Mouse (Mus musculus): Measurements from ENCODE around the gene Heg1. TPM values are rescaled to one million over a fixed set of nuclear protein-coding genes. Genes with fewer than 3 reads are reported as not detected.

Gene Heg1
- polyA plus RNA-seq (2016; fragmentation: Nextera tagmentation; extraction: Ambion mirVana) = 19.9 TPM in 2 replicates

DNA sequence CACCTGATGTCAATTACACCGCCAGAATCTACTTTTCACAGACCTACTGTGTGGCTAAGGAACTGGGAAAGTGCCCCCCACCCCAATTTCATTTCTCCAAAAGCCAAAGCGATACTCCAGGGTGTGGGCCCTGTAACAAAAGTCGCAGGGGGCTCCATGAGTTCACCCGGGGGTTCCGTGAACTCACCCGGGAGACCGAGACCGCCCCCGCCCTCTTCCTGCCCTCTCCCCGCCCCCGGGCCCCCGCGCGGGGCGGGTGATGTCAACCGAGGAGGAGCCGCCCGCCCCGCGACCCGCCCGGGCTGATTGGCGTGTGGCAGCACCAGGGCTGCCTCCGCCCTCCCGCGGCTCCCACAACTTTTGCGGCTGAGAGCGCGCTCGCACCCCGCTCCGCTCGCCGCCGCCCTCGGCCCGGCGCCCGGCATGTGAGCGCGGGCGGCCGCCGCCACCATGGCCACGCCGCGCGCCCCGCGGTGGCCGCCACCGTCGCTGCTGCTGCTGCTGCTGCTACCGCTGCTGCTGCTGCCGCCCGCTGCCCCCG is at the start of gene Heg1:
Heg1 (plus strand) TSS at position 209 of the 541 bp plus-strand sequence.
- Histone ChIP-seq H3K27ac (peak within 1 kb of the TSS; percentile 42; the same call in 1 of the 2 replicates), H3K9me3 (no peaks in the 10 kb centered on the region), H3K4me1 (peaks cover 36% of the 10 kb centered on the region)

DNA sequence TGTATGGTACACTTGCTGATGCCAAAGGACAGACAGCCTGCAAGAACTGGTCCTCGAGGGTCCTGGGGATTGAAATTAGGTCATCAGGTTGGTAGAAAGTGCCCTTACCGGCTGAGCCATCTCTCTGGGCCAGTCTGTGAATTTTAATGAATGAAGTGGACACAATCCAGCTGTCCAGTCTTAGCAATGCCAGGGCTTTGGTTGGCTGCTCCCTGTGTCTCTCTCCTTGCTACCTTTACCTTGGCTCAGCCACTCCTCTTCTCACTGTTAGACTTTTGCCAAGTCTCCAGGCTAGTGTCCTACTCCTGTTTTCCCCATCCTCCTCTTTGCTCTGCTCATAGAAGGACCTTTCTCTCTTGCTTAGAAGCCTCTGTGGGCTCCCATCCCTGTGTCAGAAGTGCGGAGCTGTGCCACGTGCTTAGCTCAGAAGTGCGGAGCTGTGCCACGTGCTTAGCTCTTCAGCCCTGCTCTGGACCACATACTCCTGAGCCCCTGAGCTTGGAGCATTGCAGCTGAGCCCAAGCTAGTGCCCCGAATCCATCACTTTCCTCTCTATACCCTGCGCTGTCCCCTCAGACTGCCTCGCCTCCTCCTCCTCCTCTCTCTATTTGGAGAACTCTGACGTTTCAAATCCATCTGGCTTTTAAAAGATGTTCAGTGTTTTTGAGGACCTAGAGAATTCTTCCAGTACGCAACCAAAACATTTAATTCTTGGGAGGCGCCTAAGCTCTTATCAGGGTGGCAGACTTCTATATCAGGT is 48.2 kb upstream of the Heg1 start:
- Histone ChIP-seq H3K27me3 (replicated peaks) (no peaks in the 10 kb centered on the region), H3K4me1 (no peaks in the 10 kb centered on the region), H3K4me2 (replicated peaks) (no peak overlapping the region), H3K36me3 (no peaks in the 10 kb centered on the region), H3K4me3 (no peak overlapping the region), H3K9me3 (no peaks in the 10 kb centered on the region), H3K9ac (no peak overlapping the region), H3K27ac (no peak overlapping the region)
- ATAC-seq (ENCODE audit: low FRiP score, low read depth) = no peak
- 85% methylated on average over 12 of the region's 12 CpGs for WGBS

More for the DNA sequence above, at the start of gene Heg1:
- ATAC-seq (ENCODE audit: low FRiP score, low read depth) = peak; percentile 81
- peak within 1 kb of the TSS; percentile 83 for H3K4me3 ChIP-seq
- peak within 1 kb of the TSS; percentile 94 for H3K9ac ChIP-seq
- no peaks in the 10 kb centered on the region for H3K36me3 ChIP-seq
- no peaks in the 10 kb centered on the region for H3K27me3 ChIP-seq (replicated peaks)
- peak within 1 kb of the TSS; percentile 91 for H3K4me2 ChIP-seq (replicated peaks)
- under 1% methylated on average over 55 of the region's 57 CpGs for WGBS

DNA sequence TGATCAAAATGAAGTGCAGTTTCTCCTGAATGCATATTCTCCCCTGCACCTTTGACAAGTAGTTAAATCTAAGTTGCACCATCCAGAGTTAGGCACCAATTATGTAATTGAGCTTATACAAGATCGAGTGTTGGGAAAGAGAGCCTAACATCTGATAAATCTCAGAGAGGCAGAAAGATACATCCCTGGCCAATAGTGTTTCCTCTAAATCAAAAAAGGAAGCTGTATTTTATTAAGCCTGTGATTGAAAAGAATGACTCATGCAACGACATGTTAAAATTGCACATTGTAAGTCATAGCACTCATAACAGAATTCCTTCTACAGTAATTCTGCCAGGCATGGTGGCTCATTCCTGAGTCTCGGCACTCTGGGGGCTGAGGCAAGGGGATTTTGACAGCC is 42.4 kb upstream of the Heg1 start:
- no peak for ATAC-seq (ENCODE audit: low FRiP score, low read depth)
- Histone ChIP-seq H3K9ac (no peak overlapping the region), H3K4me3 (no peak overlapping the region), H3K4me2 (replicated peaks) (no peak overlapping the region), H3K27ac (no peak overlapping the region), H3K36me3 (no peaks in the 10 kb centered on the region), H3K27me3 (replicated peaks) (no peaks in the 10 kb centered on the region), H3K9me3 (0 out of 2 replicates have a peak, but pooled peaks cover under 1% of the 10 kb centered on the region), H3K4me1 (no peaks in the 10 kb centered on the region)
- 83% methylated on average over 3 of the region's 3 CpGs for WGBS

DNA sequence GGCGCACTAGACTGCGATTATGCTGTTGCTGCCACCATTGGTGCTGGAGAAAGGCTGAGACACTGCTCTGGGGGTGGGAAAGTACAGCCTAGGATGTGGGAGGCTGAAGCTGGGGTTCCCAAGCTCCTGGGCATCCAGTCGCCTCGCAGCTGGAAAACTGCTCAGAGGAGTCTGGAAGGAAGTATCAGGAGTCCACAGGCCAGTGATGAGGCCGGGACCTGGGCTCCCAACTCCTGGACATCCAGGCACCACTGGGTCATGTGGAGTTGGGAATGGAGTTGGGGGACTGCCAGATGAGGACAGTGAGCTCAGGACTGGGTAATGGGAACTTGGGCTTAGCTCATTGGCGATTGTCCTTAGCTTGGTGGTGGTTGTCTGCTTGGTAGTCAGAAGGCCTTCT is 31.1 kb upstream of the Heg1 start:
- H3K4me3 ChIP-seq = no peak overlapping the region
- H3K9ac ChIP-seq = no peak overlapping the region
- H3K4me2 ChIP-seq (replicated peaks) = no peak overlapping the region
- H3K9me3 ChIP-seq = peaks cover 17% of the 10 kb centered on the region; the same call in 1 of the 2 replicates
- no peak overlapping the region for H3K27ac ChIP-seq
- ATAC-seq (ENCODE audit: low FRiP score, low read depth) = no peak
- no peaks in the 10 kb centered on the region for H3K36me3 ChIP-seq
- H3K4me1 ChIP-seq = no peaks in the 10 kb centered on the region
- H3K27me3 ChIP-seq (replicated peaks) = no peaks in the 10 kb centered on the region
- 90% methylated on average over 6 of the region's 6 CpGs for WGBS

DNA sequence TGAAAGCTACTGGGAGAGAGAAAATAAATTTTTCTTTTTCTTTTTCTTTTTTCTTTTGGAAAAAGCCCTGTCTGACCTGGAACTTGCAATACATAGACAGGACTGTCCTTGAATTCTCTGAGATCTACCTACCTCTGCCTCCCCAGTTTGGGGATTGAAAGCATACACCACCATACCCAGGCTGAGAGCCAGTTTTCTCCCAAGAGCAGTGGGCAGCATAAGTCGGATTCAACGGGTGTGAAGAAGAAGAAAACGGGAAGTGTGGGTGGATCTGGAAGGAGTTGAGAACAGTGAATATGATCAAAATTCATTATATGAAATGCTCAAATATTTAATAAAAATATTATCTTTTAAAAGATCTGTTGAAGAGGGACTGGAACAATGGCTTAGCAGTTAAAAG is 28.7 kb upstream of the Heg1 start:
- WGBS = 95% methylated on average over 3 of the region's 3 CpGs
- Histone ChIP-seq H3K27me3 (replicated peaks) (no peaks in the 10 kb centered on the region), H3K4me2 (replicated peaks) (no peak overlapping the region), H3K4me3 (no peak overlapping the region), H3K9me3 (peaks cover 5% of the 10 kb centered on the region; the same call in 1 of the 2 replicates), H3K9ac (no peak overlapping the region), H3K4me1 (no peaks in the 10 kb centered on the region), H3K36me3 (no peaks in the 10 kb centered on the region), H3K27ac (no peak overlapping the region)
- no peak for ATAC-seq (ENCODE audit: low FRiP score, low read depth)

DNA sequence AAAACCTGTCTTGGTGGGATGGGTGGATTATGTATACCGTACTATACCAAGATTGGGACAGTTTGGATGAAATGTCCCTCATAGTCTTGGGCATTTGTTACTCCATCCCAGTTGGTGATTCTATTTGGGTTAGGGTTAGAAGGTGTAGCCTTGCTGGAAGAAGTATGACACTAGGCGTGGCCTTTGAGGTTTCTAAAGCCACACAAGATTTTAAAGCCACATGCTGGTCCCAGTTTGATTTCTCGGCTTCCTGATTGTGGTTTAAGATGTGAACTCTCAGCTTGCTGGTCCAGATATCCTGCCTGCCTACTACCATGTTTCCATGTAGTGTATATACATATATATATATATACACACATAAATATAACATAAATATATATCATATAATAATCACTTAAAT is 27.0 kb upstream of the Heg1 start:
- 0 out of 2 replicates have a peak, but pooled peaks cover 4% of the 10 kb centered on the region for H3K9me3 ChIP-seq
- no peaks in the 10 kb centered on the region for H3K4me1 ChIP-seq
- H3K36me3 ChIP-seq = no peaks in the 10 kb centered on the region
- no peaks in the 10 kb centered on the region for H3K27me3 ChIP-seq (replicated peaks)
- ATAC-seq (ENCODE audit: low FRiP score, low read depth) = no peak
- no peak overlapping the region for H3K4me2 ChIP-seq (replicated peaks)
- no peak overlapping the region for H3K9ac ChIP-seq
- WGBS = 97% methylated on average over 3 of the region's 3 CpGs
- H3K27ac ChIP-seq = no peak overlapping the region
- no peak overlapping the region for H3K4me3 ChIP-seq

DNA sequence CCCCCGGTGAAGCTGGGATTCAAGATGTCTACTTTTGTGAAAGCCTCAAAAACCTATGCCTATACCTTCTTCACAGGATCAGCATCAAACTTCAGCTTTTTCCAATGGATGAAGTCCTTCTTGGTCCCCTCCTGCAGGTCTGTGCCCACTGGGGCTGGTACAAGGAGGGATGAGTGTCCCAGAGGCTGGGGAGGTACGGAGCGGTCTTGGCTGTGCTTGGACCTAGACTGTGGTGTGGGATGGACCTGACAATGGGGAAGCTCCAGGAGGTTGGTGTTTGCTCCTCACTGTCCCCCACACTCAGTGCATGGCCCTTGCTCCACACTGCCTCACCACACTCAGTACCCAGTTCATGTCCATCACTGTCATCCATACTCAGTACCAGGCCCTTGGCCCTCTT is 26.0 kb upstream of the Heg1 start:
- ATAC-seq (ENCODE audit: low FRiP score, low read depth) = no peak
- 97% methylated on average over 3 of the region's 3 CpGs for WGBS
- Histone ChIP-seq H3K27me3 (replicated peaks) (no peaks in the 10 kb centered on the region), H3K4me3 (no peak overlapping the region), H3K4me2 (replicated peaks) (no peak overlapping the region), H3K27ac (no peak overlapping the region), H3K9ac (no peak overlapping the region), H3K36me3 (no peaks in the 10 kb centered on the region), H3K4me1 (no peaks in the 10 kb centered on the region), H3K9me3 (0 out of 2 replicates have a peak, but pooled peaks cover 4% of the 10 kb centered on the region)

DNA sequence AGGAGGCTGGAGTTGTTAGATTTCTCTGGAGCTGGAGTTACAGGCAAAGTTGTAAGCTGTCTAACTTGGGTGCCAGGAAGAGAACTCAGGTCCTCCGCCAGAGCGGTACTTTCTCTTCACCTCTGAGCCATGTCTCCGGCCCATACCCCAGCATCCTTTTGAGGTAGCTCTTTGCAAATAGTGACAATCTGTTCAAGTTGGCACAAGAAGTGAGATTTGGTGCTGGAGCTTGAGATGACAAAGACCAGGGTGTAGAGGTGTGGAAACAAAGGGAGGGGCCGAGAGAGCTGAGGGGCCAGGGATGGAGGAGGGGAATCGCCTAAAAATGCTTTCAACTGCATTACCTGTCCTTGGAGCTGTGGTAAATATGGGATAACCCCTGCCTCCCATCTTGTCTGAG is 24.6 kb upstream of the Heg1 start:
- WGBS = 88% methylated on average over 5 of the region's 5 CpGs
- Histone ChIP-seq H3K4me1 (no peaks in the 10 kb centered on the region), H3K36me3 (no peaks in the 10 kb centered on the region), H3K9ac (no peak overlapping the region), H3K4me3 (no peak overlapping the region), H3K9me3 (0 out of 2 replicates have a peak, but pooled peaks cover 4% of the 10 kb centered on the region), H3K27me3 (replicated peaks) (no peaks in the 10 kb centered on the region), H3K27ac (no peak overlapping the region), H3K4me2 (replicated peaks) (no peak overlapping the region)
- no peak for ATAC-seq (ENCODE audit: low FRiP score, low read depth)

DNA sequence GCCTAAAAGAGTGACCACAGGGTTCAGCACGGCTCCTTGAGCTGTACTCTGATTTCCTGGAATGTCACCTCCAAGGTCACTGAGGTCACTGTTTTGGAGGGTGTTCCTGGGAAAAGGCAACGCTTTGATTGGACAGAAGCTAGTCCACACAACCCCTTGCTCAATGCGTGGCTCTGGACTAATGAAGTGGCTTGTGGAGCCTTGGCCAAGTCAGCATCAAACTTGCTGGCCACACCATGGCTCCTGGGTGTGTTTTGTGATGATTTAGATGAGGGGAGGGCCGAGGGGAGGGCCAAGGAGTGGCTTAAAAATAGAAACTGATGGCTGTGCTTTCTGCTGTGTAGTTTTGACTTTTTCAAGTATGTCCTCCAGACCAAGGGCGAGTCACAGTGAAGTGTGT is 24.0 kb upstream of the Heg1 start:
- no peak for ATAC-seq (ENCODE audit: low FRiP score, low read depth)
- H3K27ac ChIP-seq = no peak overlapping the region
- no peaks in the 10 kb centered on the region for H3K4me1 ChIP-seq
- H3K9me3 ChIP-seq = no peaks in the 10 kb centered on the region
- H3K4me2 ChIP-seq (replicated peaks) = no peak overlapping the region
- H3K9ac ChIP-seq = no peak overlapping the region
- no peaks in the 10 kb centered on the region for H3K27me3 ChIP-seq (replicated peaks)
- no peak overlapping the region for H3K4me3 ChIP-seq
- WGBS = 75% methylated on average over 5 of the region's 5 CpGs
- H3K36me3 ChIP-seq = no peaks in the 10 kb centered on the region

DNA sequence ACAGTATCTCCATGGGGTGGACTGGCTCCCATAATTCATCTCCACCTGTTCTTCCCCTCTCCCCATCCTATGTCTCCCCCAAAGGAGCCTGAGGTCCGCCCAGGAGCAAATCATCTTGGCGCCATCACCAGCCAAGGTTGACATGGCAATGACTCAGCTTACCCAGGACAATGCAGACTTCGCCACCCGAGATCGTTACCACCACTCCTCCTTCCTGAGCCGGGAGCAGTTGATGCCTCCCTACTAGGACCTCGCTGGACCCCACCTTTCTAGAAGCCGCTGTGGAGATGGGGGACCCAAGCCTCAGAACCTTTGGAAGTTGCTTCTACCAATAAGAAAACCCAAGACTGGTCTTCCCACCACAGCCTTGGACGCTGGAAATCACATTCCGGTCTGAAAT is 21.3 kb upstream of the Heg1 start:
- Histone ChIP-seq H3K4me1 (no peaks in the 10 kb centered on the region), H3K4me3 (no peak overlapping the region), H3K9me3 (no peaks in the 10 kb centered on the region), H3K9ac (no peak overlapping the region), H3K27ac (no peak overlapping the region), H3K36me3 (no peaks in the 10 kb centered on the region), H3K4me2 (replicated peaks) (no peak overlapping the region), H3K27me3 (replicated peaks) (no peaks in the 10 kb centered on the region)
- ATAC-seq (ENCODE audit: low FRiP score, low read depth) = no peak
- 96% methylated on average over 10 of the region's 10 CpGs for WGBS

DNA sequence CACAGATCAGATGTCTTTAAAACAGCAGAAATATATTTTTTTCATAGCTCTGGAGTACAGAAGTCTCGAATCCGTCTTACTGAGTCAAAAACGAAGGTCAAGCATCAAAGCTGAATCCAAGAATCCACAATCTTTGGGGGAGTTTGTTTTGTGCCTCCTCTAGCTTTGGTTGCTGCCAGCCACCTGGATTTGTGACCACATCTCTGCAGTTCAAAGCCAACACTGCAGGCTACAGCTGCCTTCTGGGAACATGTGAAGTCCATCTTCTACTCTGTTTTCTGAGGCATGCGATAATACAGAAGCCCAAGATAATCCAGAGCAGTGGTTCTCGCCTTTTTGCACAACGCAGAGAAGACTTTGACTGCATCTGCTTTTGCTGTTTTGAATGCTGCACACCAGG is 17.9 kb upstream of the Heg1 start:
- no peaks in the 10 kb centered on the region for H3K36me3 ChIP-seq
- H3K4me1 ChIP-seq = no peaks in the 10 kb centered on the region
- WGBS = 92% methylated on average over 6 of the region's 6 CpGs
- no peaks in the 10 kb centered on the region for H3K9me3 ChIP-seq
- ATAC-seq (ENCODE audit: low FRiP score, low read depth) = no peak
- H3K27ac ChIP-seq = no peak overlapping the region
- H3K4me3 ChIP-seq = no peak overlapping the region
- H3K9ac ChIP-seq = no peak overlapping the region
- no peak overlapping the region for H3K4me2 ChIP-seq (replicated peaks)
- H3K27me3 ChIP-seq (replicated peaks) = no peaks in the 10 kb centered on the region

DNA sequence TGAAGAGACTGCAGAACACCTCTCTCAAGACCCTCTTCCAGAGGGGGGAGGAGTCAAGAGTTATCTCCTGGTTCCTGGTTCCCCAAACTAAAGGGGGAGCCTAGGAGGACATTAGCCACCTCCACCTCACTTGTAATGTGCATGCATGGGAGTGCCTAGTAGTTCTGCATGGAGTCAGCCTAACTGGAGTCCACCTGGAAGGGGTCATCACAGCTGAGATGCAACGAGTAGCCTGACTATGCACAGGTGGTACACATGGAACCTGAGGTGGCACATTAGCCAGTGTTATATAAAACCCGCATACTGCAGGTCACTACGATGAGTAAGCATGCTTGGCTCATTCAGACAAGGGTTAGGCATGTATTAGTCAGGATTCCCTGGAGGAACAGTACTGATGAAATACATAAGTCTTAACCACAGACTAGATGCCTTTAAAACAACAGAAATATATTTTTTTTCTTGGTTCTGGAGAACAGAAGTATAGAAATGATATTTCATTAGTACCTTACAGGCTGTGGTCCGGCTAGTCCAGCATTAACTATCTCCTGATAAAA is 17.1 kb upstream of the Heg1 start:
- no peak for ATAC-seq (ENCODE audit: low FRiP score, low read depth)
- Histone ChIP-seq H3K36me3 (no peaks in the 10 kb centered on the region), H3K9me3 (no peaks in the 10 kb centered on the region), H3K4me2 (replicated peaks) (no peak overlapping the region), H3K27ac (no peak overlapping the region), H3K4me3 (no peak overlapping the region), H3K4me1 (no peaks in the 10 kb centered on the region), H3K9ac (no peak overlapping the region), H3K27me3 (replicated peaks) (no peaks in the 10 kb centered on the region)
- 90% methylated on average over 4 of the region's 4 CpGs for WGBS
